20 mouse cellular contexts compared by ENCODE assay signal in the genomic region with DNA sequence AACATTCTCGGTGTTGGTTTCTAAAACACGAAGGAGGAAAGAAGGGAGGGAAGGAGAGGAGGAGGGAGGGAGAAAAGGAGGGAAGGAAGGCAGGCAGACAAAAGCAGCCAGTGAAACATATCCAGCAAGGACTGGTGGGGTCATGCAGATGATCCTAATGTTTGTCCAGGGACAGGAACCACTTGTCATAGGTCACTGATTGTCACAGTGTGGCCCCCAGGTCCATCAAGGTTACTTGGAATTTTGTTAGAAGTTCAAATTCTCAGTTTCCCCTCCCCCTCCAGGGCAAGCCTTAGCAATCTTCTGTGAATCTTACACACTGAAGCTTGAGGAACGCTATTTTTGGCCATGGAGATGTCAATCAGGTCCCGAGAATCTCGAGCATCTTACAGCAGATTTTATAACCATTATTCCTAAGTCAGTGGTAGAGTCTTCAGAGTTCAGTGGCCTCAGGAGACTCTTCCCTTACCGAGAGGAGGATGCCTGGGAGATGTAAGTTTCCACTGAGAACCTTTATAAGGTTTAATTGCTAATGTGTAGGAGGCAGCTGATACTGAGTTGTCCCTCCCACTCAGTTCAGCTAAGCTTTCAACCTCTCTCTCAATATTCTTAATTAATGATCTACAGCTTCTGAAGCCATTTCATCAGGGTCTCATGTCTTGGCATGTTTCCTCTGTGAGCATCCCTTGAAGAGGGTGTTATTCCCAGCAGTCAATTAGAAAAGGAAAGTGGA.
"Had no signal": no experiment of that assay in that cellular context is flagged by ENCODE, and none has a peak within 500 bp of the region (broad histone marks: within the 10 kb centered on the region; RNA-seq: fewer than 3 reads in every experiment).

No protein-coding gene starts in this region.

- DNase-seq: gastrocnemius, postnatal 25 days; heart, adult 18-20 months; heart, postnatal 10 days; kidney, adult 11 months; kidney, adult 9 months; kidney, postnatal 14 days; kidney, postnatal 36 days; layer of hippocampus, adult 9-11 months; layer of hippocampus, postnatal 36 days; left cerebral cortex, postnatal 4 days had no signal

- ATAC-seq: forebrain, embryonic 16.5 days; hindbrain, postnatal 0 days; intestine, embryonic 16.5 days; liver, embryonic 12.5 days had no signal

- H3K36me3 ChIP-seq: heart, embryonic 10.5 days; heart, embryonic 12.5 days; hindbrain, embryonic 13.5 days; hindbrain, embryonic 15.5 days; limb, embryonic 13.5 days; limb, embryonic 15.5 days; liver, embryonic 12.5 days had no signal

- H3K4me1 ChIP-seq: hindbrain, embryonic 15.5 days; limb, embryonic 13.5 days; limb, embryonic 15.5 days had no signal

- H3K4me3 ChIP-seq: heart, embryonic 10.5 days; heart, embryonic 12.5 days; hindbrain, embryonic 13.5 days; hindbrain, embryonic 15.5 days; limb, embryonic 13.5 days; limb, embryonic 15.5 days; liver, embryonic 12.5 days had no signal

- H3K9ac ChIP-seq: heart, embryonic 12.5 days; hindbrain, embryonic 13.5 days; hindbrain, embryonic 15.5 days; limb, embryonic 13.5 days; limb, embryonic 15.5 days; liver, embryonic 12.5 days had no signal

- H3K27ac ChIP-seq: heart, embryonic 10.5 days; hindbrain, embryonic 13.5 days; hindbrain, embryonic 15.5 days; hindbrain, postnatal 0 days; limb, embryonic 13.5 days; limb, embryonic 15.5 days; liver, embryonic 12.5 days had no signal

- H3K27me3 ChIP-seq: heart, embryonic 12.5 days; hindbrain, embryonic 13.5 days; hindbrain, embryonic 15.5 days; limb, embryonic 13.5 days; limb, embryonic 15.5 days; liver, embryonic 12.5 days had no signal

- H3K9me3 ChIP-seq: heart, embryonic 10.5 days; heart, embryonic 12.5 days; hindbrain, embryonic 13.5 days; hindbrain, embryonic 15.5 days; limb, embryonic 13.5 days; limb, embryonic 15.5 days; liver, embryonic 12.5 days had no signal

- H3K4me2 ChIP-seq: heart, embryonic 12.5 days; hindbrain, embryonic 13.5 days; hindbrain, embryonic 15.5 days; limb, embryonic 13.5 days; limb, embryonic 15.5 days; liver, embryonic 12.5 days had no signal
